Mouse (Mus musculus) cerebellum, adult 2 months (tissue): Measurements from ENCODE around the gene Ube2o. TPM values are rescaled to one million over a fixed set of nuclear protein-coding genes. Genes with fewer than 3 reads are reported as not detected.

Source experiments
- DNase-seq, 2 experiments: peaks; one replicate each; pipeline ENCODE4 v3.0.0; 2021
- H3K27ac ChIP-seq: fragments of 200-500 bp; 2 replicates; pipeline ENCODE4 v1.5.1; 2012; ENCODE audit warnings: low read length, control low read depth, inconsistent platforms; ENCODE audit not compliant: insufficient read depth
- H3K27me3 ChIP-seq: fragments of 200-500 bp; 2 replicates; pipeline ENCODE4 v1.6.1; 2012; ENCODE audit warnings: inconsistent platforms, mild to moderate bottlenecking, low read length, moderate library complexity; ENCODE audit not compliant: control insufficient read depth, insufficient read depth
- H3K4me1 ChIP-seq: fragments of 200-500 bp; 2 replicates; pipeline ENCODE4 v1.6.1; 2011; ENCODE audit warnings: low read length; ENCODE audit not compliant: control insufficient read depth, insufficient read depth
- H3K4me3 ChIP-seq: fragments of 200-500 bp; replicated peaks from 2 replicates; pipeline ENCODE3; 2011; ENCODE audit warnings: mild to moderate bottlenecking, low read depth, low read length, control low read depth; ENCODE audit not compliant: insufficient read depth
- CTCF ChIP-seq: fragments of 200-500 bp; IDR thresholded peaks from 2 replicates; pipeline ENCODE4 v1.5.1; 2011; ENCODE audit warnings: low read depth, mild to moderate bottlenecking, control low read depth, low read length, moderate library complexity, borderline replicate concordance; ENCODE audit not compliant: insufficient read depth
- POLR2A ChIP-seq: fragments of 200-500 bp; IDR thresholded peaks from 2 replicates; pipeline ENCODE4 v1.6.1; 2011; ENCODE audit warnings: low read length, control low read depth, borderline replicate concordance; ENCODE audit not compliant: insufficient read depth
- WGBS: fragments of 180-500 bp; shearing (Covaris S2); methylation state at CpG from one replicate; pipeline ENCODE4 v1.1.7; 2018; 5-methylcytosine and 5-hydroxymethylcytosine counted together
- polyA plus RNA-seq: library from polyadenylated mRNA; depleted of rRNA; stranded (reverse); fragments of >200 nt; gene quantifications from 2 replicates; pipeline ENCODE4 v1.2.3, GENCODE M21; 2012

Gene Ube2o
- polyA plus RNA-seq, 1 experiment: 88.2 TPM

DNA sequence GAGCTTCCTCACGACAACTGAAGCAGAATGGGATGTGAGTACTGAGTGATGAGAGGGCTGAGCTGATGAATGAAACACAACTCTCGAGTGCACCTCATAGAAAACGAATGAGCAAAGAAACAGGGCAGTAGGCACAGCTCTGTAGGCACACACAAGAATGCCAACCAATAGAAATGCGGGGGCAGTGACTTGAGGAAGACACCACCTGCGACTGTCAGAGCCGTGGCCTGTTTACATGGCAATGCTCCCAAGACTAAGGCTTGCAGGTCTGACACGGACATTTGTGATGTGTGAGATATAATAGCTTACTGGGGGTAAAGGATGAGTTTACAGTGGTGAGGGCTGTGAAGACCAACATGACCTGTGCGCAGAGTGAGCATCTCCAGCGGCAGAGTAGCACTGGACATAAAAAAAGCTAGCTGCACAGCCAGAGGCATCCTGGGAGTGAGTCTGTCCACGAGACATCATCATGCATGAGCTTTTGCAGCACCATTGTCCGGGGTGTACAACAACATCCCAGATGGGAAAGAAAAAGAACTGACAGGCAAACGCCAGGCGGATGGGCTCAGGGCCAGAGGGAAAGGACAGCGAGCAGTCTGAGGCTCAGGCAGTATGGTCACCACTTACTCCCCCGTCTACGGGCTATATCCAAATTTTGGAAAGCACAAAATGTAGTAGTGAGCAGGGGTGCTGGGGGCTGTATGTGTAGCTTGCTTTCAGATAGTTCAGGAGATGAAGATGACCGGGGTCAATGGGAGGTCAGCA is 33.8 kb downstream of the Ube2o start:
- TF ChIP-seq POLR2A: no peak
- no peak for TF ChIP-seq CTCF
- no peak overlapping the region for H3K27ac ChIP-seq
- 22% methylated on average over 17 of the region's 17 CpGs for WGBS

GRCm38 (mm10) chr11:116543110-116543509 is 38.1 kb downstream of the Ube2o start:
- Histone ChIP-seq H3K4me1 (peaks cover 17% of the 10 kb centered on the region), H3K27ac (no peak overlapping the region), H3K4me3 (no peak overlapping the region), H3K27me3 (no peaks in the 10 kb centered on the region)
- 84% methylated on average over 4 of the region's 4 CpGs for WGBS
- DNase-seq: peak in 1 of 2 experiments; percentile 33
- TF ChIP-seq CTCF (peak; percentile 70), POLR2A (no peak)

More for the DNA sequence above, 33.8 kb downstream of the Ube2o start:
- H3K27me3 ChIP-seq: no peaks in the 10 kb centered on the region
- H3K4me3 ChIP-seq: no peak overlapping the region
- H3K4me1 ChIP-seq: peaks cover 49% of the 10 kb centered on the region
- peak; percentile 45 to 63 for DNase-seq

- Histone ChIP-seq H3K27ac (no peak overlapping the region), H3K4me1 (peaks cover under 1% of the 10 kb centered on the region; the same call in 1 of the 2 replicates), H3K27me3 (no peaks in the 10 kb centered on the region), H3K4me3 (no peak overlapping the region)
- WGBS: 96% methylated on average over 11 of the region's 11 CpGs
- no peak for DNase-seq
- TF ChIP-seq CTCF (no peak), POLR2A (no peak)
Measured at GRCm38 (mm10) chr11:116541183-116541582, 40.1 kb downstream of the Ube2o start.

DNA sequence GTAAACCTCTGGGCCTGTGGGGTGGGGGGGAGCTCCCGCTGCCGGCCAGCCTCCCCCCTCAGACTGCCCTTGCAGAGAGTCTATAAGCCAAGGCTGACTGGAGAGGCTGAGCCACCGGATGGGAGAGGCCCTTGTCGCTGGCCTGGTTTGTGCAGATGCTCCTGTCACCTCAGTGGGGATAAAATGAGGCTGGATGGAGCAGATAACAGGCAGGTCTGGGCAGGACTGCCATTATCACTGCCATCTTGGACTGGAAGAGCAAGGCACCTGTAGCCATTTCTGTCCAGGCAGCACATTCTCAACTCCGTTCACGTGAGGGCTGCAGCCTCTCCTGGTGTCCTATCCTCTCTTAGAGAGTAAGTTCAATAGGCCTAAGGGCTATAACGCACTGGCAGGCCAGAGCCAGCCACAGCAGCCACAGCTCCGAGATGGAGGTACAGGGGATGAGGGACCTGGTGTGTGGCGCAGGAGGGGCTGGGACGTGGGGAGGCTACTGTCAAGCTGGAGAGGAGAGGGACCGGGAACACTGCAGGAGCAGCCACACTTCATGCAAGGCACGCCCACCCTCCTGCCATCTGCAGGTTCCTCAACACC is 43.0 kb downstream of the Ube2o start:
- peaks cover 1% of the 10 kb centered on the region; the same call in 1 of the 2 replicates for H3K27me3 ChIP-seq
- no peaks in the 10 kb centered on the region for H3K4me1 ChIP-seq
- no peak overlapping the region for H3K27ac ChIP-seq
- no peak for DNase-seq
- H3K4me3 ChIP-seq: no peak overlapping the region
- WGBS: 80% methylated on average over 12 of the region's 12 CpGs
- TF ChIP-seq POLR2A (no peak), CTCF (no peak)

DNA sequence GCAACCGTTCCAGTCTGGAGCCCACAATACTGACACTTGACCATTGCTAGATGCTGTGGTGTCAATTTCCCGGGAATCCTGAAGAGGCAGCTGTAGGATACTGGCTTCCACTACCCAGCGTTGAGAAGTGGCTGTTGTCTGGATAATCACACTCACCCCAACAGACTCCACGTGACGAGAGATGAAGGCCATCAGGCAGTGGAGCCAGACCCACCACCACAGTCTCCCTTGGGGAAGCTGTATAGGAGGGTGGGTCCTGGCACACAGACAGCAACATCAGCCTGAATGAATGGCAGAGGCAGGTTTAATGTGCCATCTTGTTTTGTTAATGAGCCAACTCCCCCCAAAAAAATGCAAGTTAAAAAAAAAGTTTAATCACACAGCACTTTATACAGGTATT is 43.9 kb downstream of the Ube2o start:
- Histone ChIP-seq H3K4me1 (peaks cover 1% of the 10 kb centered on the region; the same call in 1 of the 2 replicates), H3K27ac (no peak overlapping the region), H3K4me3 (no peak overlapping the region), H3K27me3 (peaks cover 4% of the 10 kb centered on the region; the same call in 1 of the 2 replicates)
- 56% methylated on average over 5 of the region's 5 CpGs for WGBS
- DNase-seq: no peak
- no peak for TF ChIP-seq POLR2A

DNA sequence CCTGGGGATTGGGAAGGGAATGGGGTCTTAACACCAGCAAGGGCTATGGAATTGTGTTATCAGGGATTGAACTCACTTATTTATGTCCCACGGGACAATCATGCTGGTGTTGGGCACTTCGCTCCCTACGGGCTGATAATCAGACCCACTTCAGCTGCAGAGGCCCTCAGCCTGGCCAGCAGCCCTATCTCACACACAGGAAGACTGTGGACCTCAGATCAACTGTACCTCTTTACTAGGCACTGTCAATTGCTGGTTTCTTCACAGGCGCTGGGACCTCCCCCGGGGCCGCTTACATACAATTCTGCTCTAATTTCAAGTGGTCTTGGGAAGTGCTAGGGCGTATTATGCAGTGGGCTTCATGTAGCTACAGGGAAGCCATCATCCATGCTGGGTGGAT is 44.6 kb downstream of the Ube2o start:
- DNase-seq: no peak
- no peak for TF ChIP-seq CTCF
- no peak for TF ChIP-seq POLR2A
- no peak overlapping the region for H3K27ac ChIP-seq
- H3K27me3 ChIP-seq: peaks cover 4% of the 10 kb centered on the region; the same call in 1 of the 2 replicates
- H3K4me1 ChIP-seq: peaks cover 4% of the 10 kb centered on the region; the same call in 1 of the 2 replicates
- WGBS: 92% methylated on average over 7 of the region's 7 CpGs
- no peak overlapping the region for H3K4me3 ChIP-seq

GRCm38 (mm10) chr11:116534154-116534865 is 46.9 kb downstream of the Ube2o start:
- peaks cover 4% of the 10 kb centered on the region; the same call in 1 of the 2 replicates for H3K4me1 ChIP-seq
- DNase-seq: peak; percentile 75
- H3K27me3 ChIP-seq: peaks cover 4% of the 10 kb centered on the region; the same call in 1 of the 2 replicates
- no peak overlapping the region for H3K27ac ChIP-seq
- peak; percentile 85 for TF ChIP-seq CTCF
- no peak for TF ChIP-seq POLR2A
- 18% methylated on average over 20 of the region's 20 CpGs for WGBS
- H3K4me3 ChIP-seq: peak overlapping the region; percentile 15
